Mouse (Mus musculus): ENCODE results near the gene Stpg4.

Stpg4 gene

DNA sequence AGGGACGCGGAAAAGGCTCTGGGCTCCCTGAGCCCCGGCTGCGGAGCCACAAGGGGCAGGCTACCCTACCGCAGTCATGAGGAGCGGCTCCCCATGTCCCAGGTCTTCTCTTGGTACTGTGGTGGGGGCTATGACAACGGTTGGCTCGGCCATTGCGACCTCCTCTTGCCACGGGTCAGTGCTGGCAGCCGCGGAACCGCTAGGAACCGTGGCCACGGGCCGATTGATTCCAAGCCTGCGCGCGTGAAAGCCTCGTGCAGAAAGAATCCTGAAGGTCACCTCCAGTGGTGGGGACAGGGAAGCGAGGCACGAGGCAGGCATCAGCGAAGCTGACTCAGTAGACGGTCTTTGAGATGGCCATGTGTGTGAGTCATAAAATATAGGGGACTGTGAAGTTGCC, at the start of gene Stpg4:
Gene Stpg4, minus strand, starts transcription at position 231 of the 400 bp plus-strand sequence.
- DNase-seq (ENCODE audit: low read depth) = no peak

DNA sequence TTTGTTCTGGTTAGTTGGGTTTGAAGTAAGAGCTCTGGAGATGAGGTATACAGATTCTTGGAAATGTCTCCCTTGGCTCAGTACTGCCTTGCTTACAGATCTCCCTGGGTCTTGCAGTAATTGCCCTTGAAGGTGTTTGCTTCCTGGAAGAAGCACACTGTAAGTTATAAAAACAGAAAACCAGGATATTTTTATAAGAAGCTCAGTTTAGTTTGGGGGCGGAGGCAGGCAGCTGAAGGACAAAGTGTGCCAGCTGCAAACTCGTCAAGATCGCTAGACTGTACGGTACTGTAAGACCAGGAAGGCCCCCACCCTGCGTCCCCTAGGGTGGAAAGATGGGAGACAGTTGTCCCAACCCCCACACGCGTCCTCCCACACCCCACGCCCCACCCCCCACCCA, 47.8 kb upstream of the Stpg4 start:
- no peak for DNase-seq (ENCODE audit: low read depth)

GRCm38 (mm10) chr17:87474501-87474795, 46.9 kb upstream of the Stpg4 start:
- DNase-seq (ENCODE audit: low read depth) = no peak

- no peak for DNase-seq (ENCODE audit: low read depth)
These were observed 46.4 kb upstream of the Stpg4 start for GRCm38 (mm10) chr17:87473736-87474500.

DNA sequence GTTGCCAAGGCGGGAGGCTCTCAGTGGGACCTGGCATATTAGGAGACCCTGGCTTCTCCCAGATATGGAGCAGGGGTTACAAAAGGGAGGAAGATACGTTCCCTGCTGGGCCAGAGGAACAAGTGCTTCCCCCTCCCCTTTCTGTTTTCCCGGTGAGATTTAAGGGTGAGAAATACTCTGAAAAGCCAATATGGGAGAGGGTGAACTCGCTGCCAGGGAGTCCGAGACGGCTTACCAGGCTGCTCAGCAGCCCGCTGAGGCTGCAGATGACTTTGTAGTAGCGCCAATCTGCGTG, 45.8 kb upstream of the Stpg4 start:
- no peak for DNase-seq (ENCODE audit: low read depth)

DNA sequence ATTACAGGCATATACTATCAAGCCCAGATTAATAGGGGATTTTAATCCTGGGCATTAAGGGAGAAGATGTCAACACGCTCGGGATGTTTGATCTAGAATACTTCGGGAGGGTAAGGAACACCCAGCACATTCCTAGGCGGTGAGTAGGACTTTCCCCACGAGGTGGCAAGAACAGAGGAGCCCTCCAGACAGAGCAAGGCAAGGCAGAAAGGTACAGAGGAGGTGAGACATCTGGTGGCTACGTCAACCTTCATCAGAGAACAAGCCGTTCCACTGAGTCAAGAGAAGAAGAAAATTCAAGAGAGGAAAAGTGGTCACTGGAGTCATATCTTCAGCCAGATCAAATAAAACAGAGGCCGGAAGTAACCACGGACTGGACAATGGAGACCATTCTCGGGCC, 45.3 kb upstream of the Stpg4 start:
- no peak for DNase-seq (ENCODE audit: low read depth)

DNA sequence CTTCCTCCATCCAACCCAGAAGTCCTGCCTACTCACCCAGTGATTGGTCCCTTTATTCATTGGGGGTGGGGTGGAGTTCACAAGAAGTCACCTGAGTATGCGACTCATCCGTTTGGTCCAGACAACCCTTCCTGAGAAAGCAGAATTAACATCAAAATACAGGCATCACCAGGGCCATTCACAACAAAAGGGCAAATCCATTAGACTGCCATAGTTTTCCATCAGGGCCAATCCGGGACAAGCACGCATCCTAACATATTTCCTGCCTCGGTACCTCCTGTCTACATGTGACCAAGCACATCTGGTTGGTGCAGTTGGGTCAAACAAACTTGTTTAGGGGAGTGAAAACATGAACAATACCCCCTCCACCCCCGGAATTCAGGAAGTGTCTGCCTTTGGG, 44.1 kb upstream of the Stpg4 start:
- no peak for DNase-seq (ENCODE audit: low read depth)

DNA sequence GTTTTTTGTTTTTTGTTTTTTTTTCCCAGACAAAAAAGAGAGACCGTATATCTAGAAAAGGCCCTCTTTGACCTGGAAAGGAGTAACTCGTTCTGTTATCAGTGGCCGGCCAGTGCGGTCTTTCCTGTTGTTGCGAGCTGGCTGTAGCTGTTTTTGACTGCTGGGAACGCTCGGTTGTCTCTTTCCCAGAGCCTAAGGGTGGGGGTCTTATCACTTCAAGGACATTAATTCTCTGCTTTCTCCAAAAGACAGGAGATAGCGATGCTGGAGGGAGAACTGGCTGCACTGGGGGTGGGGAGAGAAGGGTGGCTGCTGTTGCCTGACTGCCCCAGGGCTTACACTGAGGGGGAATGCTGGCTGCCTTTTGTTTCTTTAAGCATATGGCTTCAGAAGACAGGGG, 43.3 kb upstream of the Stpg4 start:
- no peak for DNase-seq (ENCODE audit: low read depth)

- no peak for DNase-seq (ENCODE audit: low read depth)
These were observed 42.7 kb upstream of the Stpg4 start for GRCm38 (mm10) chr17:87470282-87470681.

- DNase-seq (ENCODE audit: low read depth) = no peak
These were observed 41.9 kb upstream of the Stpg4 start for GRCm38 (mm10) chr17:87469428-87469827.

DNA sequence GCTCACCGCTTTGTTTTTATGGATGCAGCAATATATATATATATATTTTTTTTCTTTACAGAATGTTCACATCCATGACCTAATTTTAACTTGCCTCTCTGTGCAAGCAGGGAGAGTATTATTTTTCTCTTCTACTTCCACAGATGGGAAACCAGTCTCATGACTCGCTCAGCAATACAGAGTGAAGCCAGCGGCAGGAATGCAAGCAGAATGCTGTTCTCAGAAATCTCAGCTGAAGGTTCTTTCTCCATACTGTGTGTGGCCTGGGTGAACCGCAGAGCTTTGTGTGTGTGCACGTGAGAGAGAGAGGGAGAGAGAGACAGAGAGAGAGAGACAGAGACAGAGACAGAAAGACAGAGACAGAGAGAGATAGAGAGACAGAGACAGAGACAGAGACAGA, 41.1 kb upstream of the Stpg4 start:
- no peak for DNase-seq (ENCODE audit: low read depth)

DNA sequence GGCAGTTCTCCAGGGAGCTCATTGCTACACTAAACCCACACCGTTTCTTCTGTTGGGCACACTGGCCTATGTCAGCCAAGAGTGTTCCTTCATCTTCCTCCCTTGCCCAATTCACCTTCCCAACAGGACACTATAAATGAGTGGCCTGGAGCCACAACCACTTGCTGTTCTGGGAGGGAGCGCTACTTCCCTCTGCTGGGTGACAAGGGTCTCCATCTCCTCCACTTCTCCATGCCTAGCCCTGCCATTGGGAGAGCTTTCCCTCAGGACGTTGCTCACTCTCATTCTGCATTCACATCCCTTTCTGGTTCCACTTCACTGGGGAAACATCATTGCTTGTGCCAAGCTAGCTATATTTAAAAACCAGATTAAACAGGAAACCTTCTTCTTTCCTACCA, 34.0 kb upstream of the Stpg4 start:
- DNase-seq (ENCODE audit: low read depth) = no peak

DNA sequence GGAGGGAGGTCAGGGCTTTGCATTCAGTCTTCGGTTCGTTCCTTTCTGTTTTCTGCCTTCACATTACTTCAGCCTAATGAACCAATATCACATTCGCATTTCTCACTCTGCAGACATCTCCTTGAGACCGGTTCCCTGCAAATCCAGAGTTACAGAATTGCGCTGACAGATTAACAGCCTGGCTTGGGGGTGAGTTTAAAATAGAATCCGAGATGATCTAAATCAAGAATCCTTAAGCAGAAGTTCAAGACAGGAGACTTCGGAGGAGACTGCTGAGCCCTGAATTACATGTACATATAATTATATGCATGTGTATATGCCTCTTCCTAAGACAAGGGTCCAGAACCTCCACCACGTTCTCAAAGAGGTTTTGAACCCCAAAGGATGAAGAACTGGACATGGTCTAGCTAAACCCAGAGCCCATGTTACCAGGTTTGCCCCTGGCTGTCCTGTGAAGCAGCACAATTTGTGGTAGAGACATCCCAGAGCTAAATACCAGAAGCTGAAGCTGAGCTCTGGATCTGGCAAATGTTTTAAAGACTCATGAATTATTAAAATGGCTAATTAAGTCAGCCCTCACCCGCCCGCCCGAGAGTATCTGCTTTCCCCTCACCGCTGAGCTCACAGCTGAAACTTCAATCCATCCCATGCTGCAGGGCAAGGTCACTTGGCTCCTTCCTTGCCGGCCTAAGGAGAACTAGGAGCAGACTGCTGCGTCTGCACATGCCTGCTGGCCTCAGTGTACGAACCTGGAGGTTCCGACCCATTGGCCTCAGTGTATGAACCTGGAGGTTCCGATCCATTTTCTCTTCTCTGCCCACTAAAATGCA, 33.3 kb upstream of the Stpg4 start:
- no peak for DNase-seq (ENCODE audit: low read depth)

- no peak for DNase-seq (ENCODE audit: low read depth)
These were observed 32.5 kb upstream of the Stpg4 start for GRCm38 (mm10) chr17:87459750-87460668.

- peak; percentile 89 for DNase-seq (ENCODE audit: low read depth)
These were observed 31.6 kb upstream of the Stpg4 start for GRCm38 (mm10) chr17:87458911-87459749.

GRCm38 (mm10) chr17:87457961-87458360, 30.4 kb upstream of the Stpg4 start:
- no peak for DNase-seq (ENCODE audit: low read depth)

- no peak for DNase-seq (ENCODE audit: low read depth)
These were observed 26.6 kb upstream of the Stpg4 start for GRCm38 (mm10) chr17:87454121-87454520.

- no peak for DNase-seq (ENCODE audit: low read depth)
These were observed 25.8 kb upstream of the Stpg4 start for GRCm38 (mm10) chr17:87453336-87453735.

GRCm38 (mm10) chr17:87448881-87449280, 21.3 kb upstream of the Stpg4 start:
- DNase-seq (ENCODE audit: low read depth) = no peak

- DNase-seq (ENCODE audit: low read depth) = no peak
These were observed 20.8 kb upstream of the Stpg4 start for GRCm38 (mm10) chr17:87448339-87448738.

- no peak for DNase-seq (ENCODE audit: low read depth)
These were observed 20.2 kb upstream of the Stpg4 start for GRCm38 (mm10) chr17:87447612-87448200.

Measured in fibroblast of lung, adult 2 months (primary cell).